Mouse (Mus musculus): ENCODE measurements around the gene Cotl1. TPM values are rescaled to one million over a fixed set of nuclear protein-coding genes. Genes with fewer than 3 reads are reported as not detected.

Cotl1 gene
- polyA plus RNA-seq, 1 experiment from 2014 or later = 33.3 TPM

DNA sequence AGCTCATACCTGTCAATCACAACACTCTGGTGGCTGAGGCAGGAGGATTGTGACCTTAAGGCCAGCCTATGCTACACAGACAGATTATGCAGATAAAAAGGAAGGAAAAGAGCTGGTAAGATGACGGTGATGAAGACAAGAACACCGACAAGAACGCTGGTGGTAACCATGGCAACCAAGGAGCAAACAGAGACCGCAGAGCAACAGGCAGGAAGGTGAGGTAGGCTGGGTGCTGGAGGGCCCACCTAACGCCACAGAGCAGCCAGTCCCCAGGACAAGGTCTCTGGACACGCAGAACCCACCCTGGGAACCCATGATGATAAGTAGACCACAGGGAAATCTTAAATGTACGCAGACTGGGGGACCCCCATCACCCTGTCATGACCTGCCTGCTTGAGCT, 9.8 kb downstream of the Cotl1 start:
- CTCF ChIA-PET = interaction anchor here (1.5 kb wide), 1 partner anchor 13 kb away, joined by 4 read pairs; no protein-coding TSS in a partner anchor
- POLR2A ChIA-PET = interaction anchor here (0.6 kb wide), 1 partner anchor 582 kb away, joined by 3 read pairs; no protein-coding TSS in a partner anchor
- ATAC-seq (no peak), DNase-seq (ENCODE audit: low read depth, low spot score) (no peak)
- TF ChIP-seq CTCF (IDR thresholded peaks at IDR 0.05) = no peak
- no peaks in the 10 kb centered on the region for H3K27me3 ChIP-seq
- in situ Hi-C loops (cut with MboI; ENCODE audit: low pct_unique_long_range_greater_than_20kb) = no loop called here

DNA sequence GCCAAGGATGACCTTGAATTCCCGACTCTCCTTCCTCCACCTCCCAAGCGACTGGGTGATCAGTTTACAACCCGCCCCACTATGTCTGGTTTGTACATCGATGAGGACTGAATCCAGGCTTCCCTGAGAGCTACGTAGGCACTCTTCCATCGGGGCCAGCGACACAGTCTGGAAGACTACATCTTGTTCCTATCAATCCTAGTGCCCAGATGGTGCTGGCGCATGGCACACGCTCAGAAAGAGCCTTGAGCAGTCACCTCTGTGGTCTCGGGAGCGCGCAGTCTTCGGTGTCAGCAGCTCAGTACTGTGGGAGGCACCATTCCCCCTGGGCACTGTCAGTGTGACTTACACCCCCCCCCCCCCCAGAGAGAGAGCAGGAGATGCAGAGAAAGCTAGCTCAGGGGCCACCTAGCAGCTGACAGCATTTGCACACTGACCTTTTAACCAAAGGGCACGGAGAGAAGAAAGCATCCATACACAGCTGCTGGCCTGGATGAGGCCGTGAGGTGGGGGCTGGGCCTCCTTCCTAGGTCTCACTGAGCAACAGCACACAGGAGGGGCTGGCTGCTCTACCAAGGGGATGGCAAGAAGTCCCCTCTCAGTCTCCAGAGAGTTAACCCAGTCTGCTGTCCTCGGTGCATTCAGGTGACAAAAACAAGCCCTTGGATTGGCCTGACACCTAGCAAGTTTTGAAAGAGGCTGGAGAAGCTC, 10.3 kb downstream of the Cotl1 start:
- TF ChIP-seq CTCF (IDR thresholded peaks at IDR 0.05) = no peak
- ATAC-seq (no peak), DNase-seq (ENCODE audit: low read depth, low spot score) (no peak)
- POLR2A ChIA-PET = interaction anchor here (0.6 to 0.8 kb wide), 2 partner anchors 23 to 583 kb away, joined by 3 read pairs; no protein-coding TSS in a partner anchor
- CTCF ChIA-PET = interaction anchor here (1.5 kb wide), 1 partner anchor 13 kb away, joined by 4 read pairs; no protein-coding TSS in a partner anchor
- H3K27me3 ChIP-seq = no peaks in the 10 kb centered on the region
- in situ Hi-C loops (cut with MboI; ENCODE audit: low pct_unique_long_range_greater_than_20kb) = no loop called here

DNA sequence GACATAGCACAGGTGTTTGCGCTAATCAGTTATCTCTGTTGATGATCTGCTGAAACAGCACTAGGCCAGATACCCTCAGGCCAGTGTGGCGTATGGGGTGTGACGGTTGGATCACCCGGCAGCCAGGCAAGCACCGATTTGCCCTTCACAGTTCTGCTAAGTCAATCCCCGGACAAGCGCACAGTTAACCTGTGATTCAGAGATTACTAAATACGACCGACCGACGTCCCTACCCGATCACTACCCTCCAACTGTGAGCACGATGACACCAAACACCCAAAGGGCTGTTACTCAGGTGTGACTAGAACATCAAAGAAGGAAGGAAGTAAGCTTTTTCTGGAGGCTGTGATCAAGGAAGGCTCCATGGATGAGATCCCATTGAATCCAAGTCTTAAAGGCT, 10.9 kb downstream of the Cotl1 start:
- TF ChIP-seq CTCF (IDR thresholded peaks at IDR 0.05) = no peak
- POLR2A ChIA-PET = interaction anchor here (0.8 kb wide), 1 partner anchor 22 kb away, joined by 3 read pairs; no protein-coding TSS in a partner anchor
- CTCF ChIA-PET = interaction anchor here (1.5 kb wide), 1 partner anchor 14 kb away, joined by 4 read pairs; no protein-coding TSS in a partner anchor
- DNase-seq (ENCODE audit: low read depth, low spot score) (no peak), ATAC-seq (no peak)
- no peaks in the 10 kb centered on the region for H3K27me3 ChIP-seq
- in situ Hi-C loops (cut with MboI; ENCODE audit: low pct_unique_long_range_greater_than_20kb) = no loop called here

DNA sequence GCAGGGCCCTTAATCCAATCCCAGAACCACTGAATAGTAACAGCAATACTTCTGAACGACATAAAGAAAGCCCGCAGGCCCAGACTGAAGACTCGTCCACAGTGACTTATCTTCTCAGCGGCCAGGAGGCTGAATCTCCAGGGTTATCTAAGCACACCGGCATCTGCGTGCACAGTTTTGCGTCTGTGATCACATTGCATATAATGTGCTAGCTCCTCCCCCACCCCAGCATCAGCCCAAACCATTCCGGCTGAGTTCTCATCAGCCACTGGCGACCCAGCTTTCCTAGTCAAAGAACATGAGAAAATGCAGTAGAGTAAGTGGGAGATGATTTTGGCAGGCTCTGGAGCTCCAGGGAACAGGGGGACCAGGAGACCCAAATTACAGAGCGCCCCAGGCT, 11.3 kb downstream of the Cotl1 start:
- ChIA-PET CTCF (interaction anchor here (1.5 kb wide), 1 partner anchor 14 kb away, joined by 4 read pairs; no protein-coding TSS in a partner anchor), POLR2A (interaction anchor here (0.8 kb wide), 1 partner anchor 22 kb away, joined by 3 read pairs; no protein-coding TSS in a partner anchor)
- no peak for TF ChIP-seq CTCF (IDR thresholded peaks at IDR 0.05)
- DNase-seq (ENCODE audit: low read depth, low spot score) = no peak
- ATAC-seq = no peak
- in situ Hi-C loops (cut with MboI; ENCODE audit: low pct_unique_long_range_greater_than_20kb) = no loop called here
- no peaks in the 10 kb centered on the region for H3K27me3 ChIP-seq

DNA sequence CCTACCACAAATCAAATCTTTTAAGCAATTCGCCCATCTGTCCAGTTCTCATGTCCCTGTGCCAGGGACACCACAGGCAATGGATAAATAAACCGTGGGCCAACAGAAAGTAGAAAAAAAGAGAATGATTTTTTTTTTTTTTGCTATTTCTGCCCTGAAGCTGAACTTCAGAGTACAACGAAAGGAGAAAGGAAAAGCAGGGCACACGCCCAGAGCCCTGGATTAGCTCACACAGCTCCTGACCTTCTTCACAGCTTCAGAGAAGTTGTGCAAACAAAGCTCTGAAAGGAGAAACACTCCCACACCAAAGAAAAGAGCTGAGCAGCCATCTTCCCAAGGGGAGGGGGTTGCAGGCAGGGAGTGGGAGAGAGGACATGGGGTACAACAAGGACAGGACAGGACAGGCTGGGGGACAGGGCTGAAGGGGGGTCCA, 12.6 kb downstream of the Cotl1 start:
- ChIA-PET POLR2A (no interaction called here), CTCF (no interaction called here)
- no peak for DNase-seq (ENCODE audit: low read depth, low spot score)
- no peak for TF ChIP-seq CTCF (IDR thresholded peaks at IDR 0.05)
- ATAC-seq = no peak
- in situ Hi-C loops (cut with MboI; ENCODE audit: low pct_unique_long_range_greater_than_20kb) = no loop called here
- no peaks in the 10 kb centered on the region for H3K27me3 ChIP-seq

DNA sequence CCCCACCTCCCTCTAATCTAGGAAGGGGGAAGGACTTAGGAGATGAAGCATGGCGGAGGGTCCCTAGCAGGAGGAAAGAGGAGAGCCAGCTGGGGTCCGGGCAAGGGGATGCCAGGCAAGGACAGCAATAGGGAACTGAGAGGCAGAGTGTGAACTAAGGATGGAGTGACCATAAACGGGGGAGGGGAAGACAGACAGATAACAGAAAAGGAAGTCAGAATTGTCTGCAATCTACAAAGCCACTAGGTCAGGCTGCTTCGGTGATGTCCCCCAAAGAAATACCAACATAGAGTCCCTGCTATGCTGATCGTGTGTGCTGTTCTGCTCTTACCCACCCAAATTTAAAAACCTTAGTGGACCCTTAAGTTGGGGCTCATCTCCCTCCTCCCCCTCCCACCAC, 13.4 kb downstream of the Cotl1 start:
- in situ Hi-C loops (cut with MboI; ENCODE audit: low pct_unique_long_range_greater_than_20kb) = no loop called here
- TF ChIP-seq CTCF (IDR thresholded peaks at IDR 0.05) = no peak

DNA sequence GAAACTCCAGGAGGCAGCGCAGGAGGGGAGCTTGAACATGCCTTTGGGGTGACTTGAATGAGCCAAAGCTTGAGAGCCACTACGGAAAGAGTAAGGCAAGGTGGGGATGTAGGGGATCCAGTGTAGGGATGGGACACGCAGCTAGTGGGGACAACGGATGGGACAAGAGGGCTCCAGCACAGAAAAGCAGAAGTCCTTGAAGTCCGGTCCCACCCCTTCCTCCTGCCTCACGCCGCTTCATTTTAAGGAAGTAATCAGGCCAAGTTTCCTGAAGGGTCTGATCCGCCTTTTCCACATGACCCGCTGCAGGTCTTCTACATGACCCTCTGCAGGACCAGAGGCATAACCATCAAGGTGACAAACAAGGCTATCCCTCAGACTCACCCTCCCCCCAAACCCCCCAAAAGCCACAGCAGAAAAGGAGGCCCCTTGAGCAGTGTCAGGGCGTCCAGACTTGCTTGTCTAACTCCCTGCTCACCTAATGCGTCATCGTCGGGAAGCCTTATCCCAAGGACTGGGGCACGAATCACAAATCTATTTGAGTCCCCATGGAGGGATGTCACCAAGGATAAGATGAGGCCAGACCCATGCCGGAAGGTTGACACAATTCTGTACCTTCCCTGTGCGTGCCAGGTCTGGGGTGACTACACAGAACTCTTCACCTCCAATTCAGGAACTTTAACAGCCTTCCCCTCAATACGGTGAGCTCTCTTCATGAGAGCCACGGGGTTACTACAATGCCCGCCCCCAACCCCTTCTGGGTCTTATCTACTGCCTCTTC, 14.2 kb downstream of the Cotl1 start:
- in situ Hi-C loops (cut with MboI; ENCODE audit: low pct_unique_long_range_greater_than_20kb) = no loop called here
- no peaks in the 10 kb centered on the region for H3K27me3 ChIP-seq
- ATAC-seq (no peak), DNase-seq (ENCODE audit: low read depth, low spot score) (no peak)
- no peak for TF ChIP-seq CTCF (IDR thresholded peaks at IDR 0.05)
- CTCF ChIA-PET = interaction anchor here (0.7 kb wide), 1 partner anchor 46 kb away, joined by 3 read pairs; no protein-coding TSS in a partner anchor
- POLR2A ChIA-PET = no interaction called here

More for the DNA sequence above, 13.4 kb downstream of the Cotl1 start:
- ChIA-PET POLR2A (no interaction called here), CTCF (no interaction called here)
- ATAC-seq (no peak), DNase-seq (ENCODE audit: low read depth, low spot score) (no peak)
- H3K27me3 ChIP-seq = no peaks in the 10 kb centered on the region

DNA sequence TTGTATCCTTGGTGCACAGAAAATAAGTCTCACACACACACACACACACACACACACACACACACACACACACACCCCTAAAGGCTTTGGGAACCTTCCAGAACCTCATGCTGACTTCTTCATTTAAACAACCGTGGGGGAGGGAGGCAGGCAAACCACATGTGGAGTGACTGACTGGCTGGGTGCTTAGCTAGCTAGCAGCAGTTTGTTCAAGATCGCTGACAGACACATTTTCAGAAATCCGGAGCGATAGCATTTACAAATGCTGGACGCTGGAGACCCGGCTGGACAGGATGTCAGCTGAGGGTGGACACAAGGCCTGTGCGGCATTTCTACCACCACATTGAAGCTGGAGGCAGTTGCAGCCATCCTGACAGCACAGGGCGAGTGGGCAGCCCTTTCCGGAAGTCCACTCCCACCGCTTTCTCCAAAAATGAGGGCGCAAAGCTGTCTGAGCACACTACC, 15.5 kb downstream of the Cotl1 start:
- ChIA-PET POLR2A (no interaction called here), CTCF (no interaction called here)
- no peak for ATAC-seq
- in situ Hi-C loops (cut with MboI; ENCODE audit: low pct_unique_long_range_greater_than_20kb) = no loop called here
- H3K27me3 ChIP-seq = no peaks in the 10 kb centered on the region
- no peak for DNase-seq (ENCODE audit: low read depth, low spot score)
- no peak for TF ChIP-seq CTCF (IDR thresholded peaks at IDR 0.05)

DNA sequence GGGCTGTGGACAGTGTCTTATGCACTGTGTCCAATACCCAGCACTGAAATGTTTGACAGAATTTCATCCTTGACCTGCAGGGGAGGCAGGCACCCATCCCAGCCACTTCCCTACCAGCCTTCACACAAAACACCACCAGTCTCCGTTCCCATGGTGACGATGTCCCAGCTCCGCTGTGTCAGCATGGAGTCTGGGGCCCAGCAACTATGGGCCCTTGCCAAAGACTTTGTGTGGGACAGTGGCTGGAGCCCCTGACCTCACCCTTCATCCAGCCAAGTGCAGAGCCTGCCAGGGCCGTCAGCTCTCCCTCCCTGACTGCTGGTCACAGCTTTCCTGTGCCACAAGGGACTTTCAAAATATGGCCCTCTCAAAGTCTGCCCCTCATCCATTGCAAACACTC, 16.2 kb downstream of the Cotl1 start:
- in situ Hi-C loops (cut with MboI; ENCODE audit: low pct_unique_long_range_greater_than_20kb) = no loop called here
- ChIA-PET POLR2A (no interaction called here), CTCF (no interaction called here)
- ATAC-seq = no peak
- no peak for TF ChIP-seq CTCF (IDR thresholded peaks at IDR 0.05)
- DNase-seq (ENCODE audit: low read depth, low spot score) = no peak
- H3K27me3 ChIP-seq = no peaks in the 10 kb centered on the region

DNA sequence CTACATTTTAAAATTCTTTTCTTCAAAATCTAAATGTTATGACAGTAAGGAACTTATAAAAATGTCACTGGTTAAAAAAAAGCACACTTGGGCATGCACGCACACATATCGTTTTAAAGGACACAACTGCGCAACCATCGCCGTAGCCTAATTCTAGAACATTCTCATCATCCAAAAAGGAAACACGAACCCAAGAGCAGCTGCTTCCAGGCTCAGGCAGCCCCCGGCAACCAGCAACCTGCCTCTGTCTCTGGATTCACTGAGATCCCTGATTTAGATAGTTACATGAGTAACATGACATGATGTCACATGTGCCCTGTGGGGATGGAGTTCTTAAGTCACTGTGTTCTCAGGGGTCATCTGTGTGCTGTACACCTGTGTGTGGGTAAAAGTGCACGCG, 17.1 kb downstream of the Cotl1 start:
- CTCF ChIA-PET = no interaction called here
- POLR2A ChIA-PET = no interaction called here
- in situ Hi-C loops (cut with MboI; ENCODE audit: low pct_unique_long_range_greater_than_20kb) = no loop called here
- ATAC-seq (no peak), DNase-seq (ENCODE audit: low read depth, low spot score) (no peak)
- H3K27me3 ChIP-seq = no peaks in the 10 kb centered on the region
- TF ChIP-seq CTCF (IDR thresholded peaks at IDR 0.05) = no peak

DNA sequence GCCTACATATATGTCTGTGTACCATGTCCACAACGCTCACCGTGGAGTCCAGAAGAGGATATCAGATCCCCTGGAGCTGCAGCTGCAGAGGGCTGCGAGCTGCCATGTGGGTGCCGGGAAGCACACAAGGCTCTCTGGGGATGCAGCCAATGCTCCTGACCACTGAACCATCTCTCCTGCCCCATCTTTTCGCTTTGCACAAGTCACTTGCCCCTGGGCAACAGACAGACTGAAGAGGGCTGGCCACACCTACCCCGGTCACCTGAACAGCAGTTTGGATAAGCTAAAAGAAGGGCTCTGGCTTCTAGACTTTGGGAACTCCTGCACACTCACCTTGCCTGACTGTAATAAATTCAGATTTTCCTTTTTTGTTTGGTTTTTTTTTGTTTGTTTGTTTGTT, 18.7 kb downstream of the Cotl1 start:
- ChIA-PET CTCF (interaction anchor here (0.9 kb wide), 1 partner anchor 17 kb away, joined by 3 read pairs; no protein-coding TSS in a partner anchor), POLR2A (no interaction called here)
- no peaks in the 10 kb centered on the region for H3K27me3 ChIP-seq
- no peak for TF ChIP-seq CTCF (IDR thresholded peaks at IDR 0.05)
- ATAC-seq = no peak
- no peak for DNase-seq (ENCODE audit: low read depth, low spot score)
- in situ Hi-C loops (cut with MboI; ENCODE audit: low pct_unique_long_range_greater_than_20kb) = no loop called here

All from Patski (cell line).